Mouse (Mus musculus) liver, embryonic 11.5 days (tissue): ENCODE measurements around the gene Olfr544. TPM values are rescaled to one million over a fixed set of nuclear protein-coding genes. Genes with fewer than 3 reads are reported as not detected.

ENCODE experiments used
- polyA plus RNA-seq: library from polyadenylated mRNA; unstranded; fragments of >200 nt; fragmentation: Nextera tagmentation; extraction: Ambion mirVana; gene quantifications from 2 replicates; pipeline ENCODE4 v1.2.1, GENCODE M21; 2014

The Olfr544 gene
- polyA plus RNA-seq, 1 experiment from 2014 or later = 0.05 TPM

Other genes starting within 250 kb of the Olfr544 start
- 76.8 and 81.1 TPM in 2 replicates for gene Rhog, start 232.3 kb downstream of the Olfr544 start, polyA plus RNA-seq
- gene Stim1, start 220.5 kb downstream of the Olfr544 start, polyA plus RNA-seq = 22.0 and 23.3 TPM in 2 replicates
- gene Rrm1, start 46.6 kb downstream of the Olfr544 start, polyA plus RNA-seq = 284 and 324 TPM in 2 replicates
- gene Olfr543, start 6.6 kb downstream of the Olfr544 start, polyA plus RNA-seq = 0.40 and 0.47 TPM in 2 replicates
- 0.04 and 0.10 TPM in 2 replicates for gene Olfr545, start 11.3 kb upstream of the Olfr544 start, polyA plus RNA-seq
- not detected in 2 replicates for gene Olfr547, start 46.4 kb upstream of the Olfr544 start, polyA plus RNA-seq
- gene Olfr548-ps1, start 52.6 kb upstream of the Olfr544 start, polyA plus RNA-seq = not detected in 2 replicates
- not detected in 2 replicates for gene Olfr549, start 61.6 kb upstream of the Olfr544 start, polyA plus RNA-seq
- gene Trim21, start 77.2 kb upstream of the Olfr544 start, polyA plus RNA-seq = 0.88 and 1.3 TPM in 2 replicates
- not detected in 2 replicates for gene Olfr550, start 83.1 kb upstream of the Olfr544 start, polyA plus RNA-seq
- gene Olfr551, start 103.6 kb upstream of the Olfr544 start, polyA plus RNA-seq = not detected in 2 replicates
- gene Olfr552, start 109.5 kb upstream of the Olfr544 start, polyA plus RNA-seq = not detected in 2 replicates
- not detected in 2 replicates for gene Olfr553, start 129.9 kb upstream of the Olfr544 start, polyA plus RNA-seq
- gene Olfr554, start 150.1 kb upstream of the Olfr544 start, polyA plus RNA-seq = not detected in 2 replicates
- not detected in 2 replicates for gene Olfr555, start 170.5 kb upstream of the Olfr544 start, polyA plus RNA-seq
- not detected in 2 replicates for gene Olfr556, start 176.6 kb upstream of the Olfr544 start, polyA plus RNA-seq
- 5.1 and 6.8 TPM in 2 replicates for gene Trim68, start 199.0 kb upstream of the Olfr544 start, polyA plus RNA-seq
- not detected in 2 replicates for gene Olfr557, start 207.6 kb upstream of the Olfr544 start, polyA plus RNA-seq
- gene Olfr558, start 213.9 kb upstream of the Olfr544 start, polyA plus RNA-seq = not detected in 2 replicates
- gene Olfr33, start 230.8 kb upstream of the Olfr544 start, polyA plus RNA-seq = not detected in 2 replicates
- not detected in 2 replicates for gene Olfr559, start 239.2 kb upstream of the Olfr544 start, polyA plus RNA-seq